Mouse (Mus musculus) erythroblast, embryonic 14.5 days (primary cell): Measurements from ENCODE around the gene Prdx6.

Source experiments
- GATA1 ChIP-seq: IDR thresholded peaks from 2 replicates; pipeline ENCODE4 v1.6.1; 2012; ENCODE audit warnings: low read length, inconsistent platforms, mixed read lengths
- TAL1 ChIP-seq: IDR thresholded peaks from 3 replicates; pipeline ENCODE4 v1.6.1; 2012; ENCODE audit warnings: low read length, inconsistent platforms, mixed read lengths

DNA sequence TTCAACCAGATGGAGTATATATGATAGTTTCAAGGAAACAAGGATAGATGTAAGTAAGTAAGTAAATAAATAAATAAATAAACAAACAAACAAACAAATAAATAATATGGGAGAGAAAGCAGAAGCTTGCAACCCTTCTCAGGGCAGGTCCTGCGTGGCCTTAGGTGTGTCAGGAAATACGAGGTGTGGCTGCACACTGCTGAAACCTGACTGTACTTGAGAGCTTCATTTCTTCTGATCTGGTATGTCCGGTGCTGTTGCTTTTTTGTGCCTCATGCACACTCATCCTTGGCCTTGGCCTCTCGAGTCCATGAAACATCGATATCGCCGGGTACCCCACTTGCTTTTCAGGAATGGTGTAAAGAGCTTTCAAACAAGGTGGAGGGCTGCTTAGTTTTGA, 13.7 kb downstream of the Prdx6 start:
- no peak for TF ChIP-seq GATA1
- no peak for TF ChIP-seq TAL1
